Mouse (Mus musculus) hindbrain, embryonic 10.5 days (tissue): Measurements from ENCODE around the gene Tsc22d2. TPM values are rescaled to one million over a fixed set of nuclear protein-coding genes. Genes with fewer than 3 reads are reported as not detected.

Source experiments
- DNase-seq: peaks from one replicate; pipeline ENCODE4 v3.0.0-alpha.2; 2017; ENCODE audit warnings: low spot score
- H3K27ac ChIP-seq: fragments of 300-500 bp; sonication (generic); 2 replicates; pipeline ENCODE4 v1.5.1; 2016; ENCODE audit warnings: mild to moderate bottlenecking, moderate library complexity
- H3K27me3 ChIP-seq: fragments of 300-500 bp; sonication (generic); 2 replicates; pipeline ENCODE4 v1.6.1; 2016; ENCODE audit warnings: mild to moderate bottlenecking; ENCODE audit not compliant: poor library complexity, insufficient read depth, severe bottlenecking
- H3K36me3 ChIP-seq: fragments of 300-500 bp; sonication (generic); 2 replicates; pipeline ENCODE4 v1.6.1; 2016; ENCODE audit warnings: mild to moderate bottlenecking, moderate library complexity
- H3K4me1 ChIP-seq: fragments of 300-500 bp; sonication (generic); replicated peaks from 2 replicates; pipeline ENCODE4 v1.6.1; 2016; ENCODE audit warnings: mild to moderate bottlenecking
- H3K4me3 ChIP-seq: fragments of 300-500 bp; sonication (generic); 2 replicates; pipeline ENCODE4 v1.5.1; 2016; ENCODE audit warnings: mild to moderate bottlenecking, moderate library complexity
- H3K9me3 ChIP-seq: fragments of 300-500 bp; sonication (generic); 2 replicates; pipeline ENCODE4 v1.6.1; 2016; ENCODE audit warnings: mild to moderate bottlenecking, moderate library complexity
- WGBS: fragments of 180-500 bp; shearing (Covaris S2); methylation state at CpG from one replicate; pipeline ENCODE4 v1.1.7; 2016; 5-methylcytosine and 5-hydroxymethylcytosine counted together
- polyA plus RNA-seq: library from polyadenylated mRNA; unstranded; fragments of >200 nt; fragmentation: Nextera tagmentation; extraction: Ambion mirVana; gene quantifications from 2 replicates; pipeline ENCODE4 v1.2.1, GENCODE M21; 2016

The Tsc22d2 gene
- polyA plus RNA-seq, 1 experiment from 2014 or later, result 8.4 TPM

DNA sequence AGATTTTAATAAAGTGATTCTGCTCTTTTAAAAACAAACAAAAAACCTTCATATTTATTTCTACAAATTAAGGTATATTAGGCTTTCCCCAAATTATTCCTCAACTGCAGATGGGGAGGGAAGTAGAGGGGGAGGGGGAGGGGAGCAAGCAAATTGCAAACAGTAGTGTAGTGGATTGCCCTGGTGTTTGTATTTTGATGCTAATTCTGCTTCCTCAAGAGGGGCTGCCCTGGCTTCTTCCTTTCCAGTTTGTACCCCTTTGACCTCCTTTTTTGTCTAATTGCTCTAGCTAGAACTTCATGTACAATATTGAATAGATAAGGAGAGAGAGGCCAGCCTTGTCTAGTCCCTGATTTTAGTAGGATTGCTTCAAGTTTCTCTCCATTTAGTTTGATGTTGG lies 90.2 kb downstream of the Tsc22d2 start:
- H3K27me3 ChIP-seq, result no peaks in the 10 kb centered on the region
- H3K36me3 ChIP-seq, result no peaks in the 10 kb centered on the region
- no peaks in the 10 kb centered on the region for H3K9me3 ChIP-seq
- H3K4me1 ChIP-seq, result no peaks in the 10 kb centered on the region
- H3K27ac ChIP-seq, result no peak overlapping the region
- no peak overlapping the region for H3K4me3 ChIP-seq
- no peak for DNase-seq

GRCm38 (mm10) chr3:58508020-58508750 lies 93.7 kb downstream of the Tsc22d2 start:
- Histone ChIP-seq H3K4me1 (no peaks in the 10 kb centered on the region), H3K27ac (no peak overlapping the region), H3K36me3 (no peaks in the 10 kb centered on the region), H3K4me3 (no peak overlapping the region), H3K9me3 (no peaks in the 10 kb centered on the region), H3K27me3 (no peaks in the 10 kb centered on the region)
- WGBS, result 88% methylated on average over 7 of the region's 7 CpGs
- DNase-seq, result no peak

DNA sequence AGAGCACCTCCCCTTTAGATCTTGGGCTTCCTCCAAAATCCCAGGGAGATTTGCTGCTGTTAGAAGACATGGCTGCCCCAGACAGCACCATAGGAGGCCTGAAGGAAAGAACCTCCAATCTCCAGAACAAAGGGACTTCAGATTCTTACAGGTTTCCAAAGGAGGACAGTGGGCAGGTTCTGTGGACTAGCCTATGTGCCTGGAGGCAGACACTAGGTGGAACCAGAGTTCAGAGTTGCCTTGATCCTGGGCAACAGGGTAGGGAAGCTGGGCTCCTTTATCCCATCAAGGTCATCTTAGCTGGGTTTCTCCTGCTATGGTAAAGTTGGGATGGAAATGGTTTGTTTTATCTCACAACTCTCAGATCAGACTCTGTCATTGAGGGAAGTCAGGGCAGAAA lies 97.1 kb downstream of the Tsc22d2 start:
- Histone ChIP-seq H3K27ac (no peak overlapping the region), H3K27me3 (no peaks in the 10 kb centered on the region), H3K9me3 (no peaks in the 10 kb centered on the region), H3K4me3 (no peak overlapping the region), H3K36me3 (no peaks in the 10 kb centered on the region), H3K4me1 (no peaks in the 10 kb centered on the region)
- no peak for DNase-seq

- DNase-seq, result no peak
- Histone ChIP-seq H3K27ac (no peak overlapping the region), H3K4me1 (no peaks in the 10 kb centered on the region)
Measured at GRCm38 (mm10) chr3:58512740-58513139, 98.2 kb downstream of the Tsc22d2 start.

DNA sequence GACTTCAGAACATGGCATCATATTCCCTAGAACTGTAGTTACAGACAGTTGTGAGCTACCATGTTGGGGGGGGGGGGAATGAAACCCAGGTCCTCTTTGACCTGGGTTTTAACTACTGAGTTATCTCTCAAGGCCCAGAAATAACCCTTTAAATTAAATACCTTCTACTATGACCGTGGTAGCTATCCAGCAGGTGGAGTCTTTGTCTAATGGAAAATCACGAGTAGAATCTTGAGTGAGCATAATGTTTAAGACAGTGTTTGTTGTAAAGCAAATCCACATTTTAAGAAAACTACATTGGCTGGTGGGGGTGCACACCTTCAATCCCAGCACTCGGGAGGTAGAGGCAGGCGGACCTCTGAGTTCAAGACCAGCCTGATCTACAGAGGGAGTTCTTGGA lies 99.0 kb downstream of the Tsc22d2 start:
- H3K4me1 ChIP-seq, result no peaks in the 10 kb centered on the region
- H3K9me3 ChIP-seq, result no peaks in the 10 kb centered on the region
- DNase-seq, result no peak
- no peak overlapping the region for H3K27ac ChIP-seq
- no peak overlapping the region for H3K4me3 ChIP-seq
- no peaks in the 10 kb centered on the region for H3K27me3 ChIP-seq
- no peaks in the 10 kb centered on the region for H3K36me3 ChIP-seq
- 87% methylated on average over 4 of the region's 4 CpGs for WGBS

More at GRCm38 (mm10) chr3:58512740-58513139, 98.2 kb downstream of the Tsc22d2 start:
- Histone ChIP-seq H3K36me3 (no peaks in the 10 kb centered on the region), H3K4me3 (no peak overlapping the region), H3K9me3 (no peaks in the 10 kb centered on the region), H3K27me3 (no peaks in the 10 kb centered on the region)
- 87% methylated on average over 3 of the region's 3 CpGs for WGBS

GRCm38 (mm10) chr3:58515947-58516601 lies 101.6 kb downstream of the Tsc22d2 start:
- no peaks in the 10 kb centered on the region for H3K9me3 ChIP-seq
- peaks cover 11% of the 10 kb centered on the region for H3K36me3 ChIP-seq
- H3K27ac ChIP-seq, result no peak overlapping the region
- no peaks in the 10 kb centered on the region for H3K4me1 ChIP-seq
- WGBS, result 85% methylated on average over 1 of the region's 1 CpGs
- no peak for DNase-seq
- H3K4me3 ChIP-seq, result no peak overlapping the region
- H3K27me3 ChIP-seq, result no peaks in the 10 kb centered on the region

Other genes starting within 250 kb of the Tsc22d2 start
- gene Eif2a, start 111.1 kb downstream of the Tsc22d2 start, polyA plus RNA-seq, result 48.3 and 55.6 TPM in 2 replicates
- gene Serp1, start 111.2 kb downstream of the Tsc22d2 start, polyA plus RNA-seq, result 122 and 141 TPM in 2 replicates
- 16.5 TPM in 2 replicates for gene Selenot, start 161.9 kb downstream of the Tsc22d2 start, polyA plus RNA-seq
- gene Erich6, start 222.5 kb downstream of the Tsc22d2 start, polyA plus RNA-seq, result 0.07 TPM in 1 of 2 replicates, not detected in the other